Mouse (Mus musculus) ES-E14 (cell line): ENCODE results near the gene Cel.

Experiments
- CHD2 ChIP-seq: IDR thresholded peaks from 2 replicates; pipeline ENCODE4 v1.6.1; 2014; ENCODE audit warnings: mild to moderate bottlenecking, low read depth, low read length, inconsistent platforms
- HCFC1 ChIP-seq: IDR thresholded peaks from 2 replicates; pipeline ENCODE4 v1.6.1; 2012; ENCODE audit warnings: low read length, inconsistent platforms, borderline replicate concordance; ENCODE audit not compliant: insufficient read depth
- MAFK ChIP-seq: IDR thresholded peaks from 2 replicates; pipeline ENCODE4 v1.6.1; 2014; ENCODE audit warnings: mild to moderate bottlenecking, low read depth, low read length, inconsistent platforms; ENCODE audit not compliant: insufficient read depth

GRCm38 (mm10) chr2:28530311-28530710 lies 32.9 kb downstream of the Cel start:
- TF ChIP-seq MAFK, result no peak
- no peak for TF ChIP-seq HCFC1
- no peak for TF ChIP-seq CHD2
